Mouse (Mus musculus) thymus, adult 2 months (tissue): ENCODE measurements around the gene Tpst2. TPM values are rescaled to one million over a fixed set of nuclear protein-coding genes. Genes with fewer than 3 reads are reported as not detected.
A peak's percentile ranks its signal among the peaks of the same experiment; 100 is the strongest.

Source experiments
- DNase-seq: peaks from one replicate; pipeline ENCODE4 v3.0.0; 2021
- H3K27ac ChIP-seq: fragments of 200-500 bp; 2 replicates; pipeline ENCODE4 v1.5.1; 2012; ENCODE audit warnings: low read length, control low read depth; ENCODE audit not compliant: control insufficient read depth, insufficient read depth
- H3K27me3 ChIP-seq: fragments of 200-500 bp; 2 replicates; pipeline ENCODE4 v1.6.1; 2012; ENCODE audit warnings: mild to moderate bottlenecking, low read length, moderate library complexity, mixed read lengths; ENCODE audit not compliant: control insufficient read depth, insufficient read depth
- H3K36me3 ChIP-seq: fragments of 200-500 bp; 2 replicates; pipeline ENCODE4 v1.6.1; 2012; ENCODE audit warnings: mild to moderate bottlenecking, low read length, moderate library complexity; ENCODE audit not compliant: control insufficient read depth, insufficient read depth
- H3K4me1 ChIP-seq: fragments of 200-500 bp; replicated peaks from 2 replicates; pipeline ENCODE4 v1.6.1; 2012; ENCODE audit warnings: low read length; ENCODE audit not compliant: control insufficient read depth, insufficient read depth
- H3K4me3 ChIP-seq: fragments of 200-500 bp; 2 replicates; pipeline ENCODE4 v1.5.1; 2012; ENCODE audit warnings: mild to moderate bottlenecking, low read length, control low read depth, moderate library complexity; ENCODE audit not compliant: control insufficient read depth, insufficient read depth
- CTCF ChIP-seq: fragments of 200-500 bp; IDR thresholded peaks from 2 replicates; pipeline ENCODE4 v1.5.1; 2012; ENCODE audit warnings: mild to moderate bottlenecking, control low read depth, low read length, moderate library complexity, borderline replicate concordance; ENCODE audit not compliant: control insufficient read depth, poor library complexity, insufficient read depth; ENCODE audit errors: extremely low read depth
- POLR2A ChIP-seq: fragments of 200-500 bp; IDR thresholded peaks from 2 replicates; pipeline ENCODE4 v1.6.1; 2012; ENCODE audit warnings: mild to moderate bottlenecking, low read length, control low read depth, moderate library complexity; ENCODE audit not compliant: control insufficient read depth, poor library complexity, insufficient read depth; ENCODE audit errors: extremely low read depth
- WGBS: fragments of 180-500 bp; shearing (Covaris S2); methylation state at CpG from one replicate; pipeline ENCODE4 v1.1.7; 2018; 5-methylcytosine and 5-hydroxymethylcytosine counted together
- polyA plus RNA-seq: library from polyadenylated mRNA; depleted of rRNA; stranded (reverse); fragments of >200 nt; gene quantifications from 2 replicates; pipeline ENCODE4 v1.2.3, GENCODE M21; 2012

The Tpst2 gene
- polyA plus RNA-seq, 1 experiment, result 63.5 TPM

- no peak for TF ChIP-seq POLR2A
- TF ChIP-seq CTCF, result no peak
Measured at GRCm38 (mm10) chr5:112295564-112295963, 19.1 kb downstream of the Tpst2 start.

GRCm38 (mm10) chr5:112296404-112297181 lies 20.1 kb downstream of the Tpst2 start:
- TF ChIP-seq POLR2A (no peak), CTCF (no peak)
- Histone ChIP-seq H3K27me3 (no peaks in the 10 kb centered on the region), H3K27ac (peak overlapping the region; percentile 55), H3K36me3 (no peaks in the 10 kb centered on the region), H3K4me1 (peaks cover 67% of the 10 kb centered on the region), H3K4me3 (no peak overlapping the region)
- 32% methylated on average over 6 of the region's 6 CpGs for WGBS
- no peak for DNase-seq

More at GRCm38 (mm10) chr5:112295564-112295963, 19.1 kb downstream of the Tpst2 start:
- H3K4me3 ChIP-seq, result no peak overlapping the region
- WGBS, result 93% methylated on average over 8 of the region's 8 CpGs
- no peak overlapping the region for H3K27ac ChIP-seq
- no peaks in the 10 kb centered on the region for H3K27me3 ChIP-seq
- H3K4me1 ChIP-seq, result peaks cover 60% of the 10 kb centered on the region
- DNase-seq, result no peak
- no peaks in the 10 kb centered on the region for H3K36me3 ChIP-seq

GRCm38 (mm10) chr5:112297257-112297656 lies 20.8 kb downstream of the Tpst2 start:
- no peaks in the 10 kb centered on the region for H3K27me3 ChIP-seq
- no peak for TF ChIP-seq CTCF
- H3K4me1 ChIP-seq, result peaks cover 66% of the 10 kb centered on the region
- 3% methylated on average over 2 of the region's 2 CpGs for WGBS
- no peak overlapping the region for H3K4me3 ChIP-seq
- H3K36me3 ChIP-seq, result no peaks in the 10 kb centered on the region
- DNase-seq, result no peak
- H3K27ac ChIP-seq, result peak overlapping the region; percentile 55

DNA sequence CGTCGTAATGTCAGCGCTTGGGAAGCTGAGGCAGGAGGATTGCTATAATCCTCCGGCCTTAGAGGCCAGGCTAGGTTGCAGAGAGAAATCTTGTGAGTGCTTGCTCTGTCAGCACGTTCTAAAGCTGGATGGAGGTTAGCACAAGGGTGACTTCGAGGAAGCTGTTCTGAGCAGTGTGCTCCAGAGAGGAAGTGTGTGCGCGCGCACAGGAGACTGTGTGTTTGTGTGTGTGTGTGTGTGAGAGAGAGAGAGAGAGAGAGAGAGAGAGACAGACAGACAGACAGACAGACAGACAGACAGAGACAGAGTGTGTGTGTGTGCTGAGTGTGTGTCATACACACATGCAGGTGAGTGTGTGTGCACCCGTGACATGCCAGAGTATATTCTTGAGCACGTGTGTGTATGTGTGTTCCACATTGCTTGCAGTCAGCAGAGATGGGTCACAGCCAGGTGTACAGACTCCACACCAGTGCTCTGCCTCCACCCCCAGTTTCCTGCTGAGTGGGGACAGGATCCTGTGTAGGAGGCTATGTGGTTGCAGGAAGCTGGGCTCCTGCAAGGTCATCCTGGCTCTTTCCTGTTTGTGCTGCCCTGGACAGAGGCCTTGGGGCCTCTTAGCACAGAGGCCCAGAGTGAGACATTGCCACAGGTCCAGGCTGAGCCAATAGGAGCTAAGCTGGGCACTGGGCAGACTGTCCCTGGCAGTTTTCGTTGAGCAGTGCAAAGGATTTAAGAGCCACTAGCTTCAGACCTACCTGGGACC lies 21.9 kb downstream of the Tpst2 start:
- Histone ChIP-seq H3K27ac (peak overlapping the region; percentile 41), H3K36me3 (no peaks in the 10 kb centered on the region)

DNA sequence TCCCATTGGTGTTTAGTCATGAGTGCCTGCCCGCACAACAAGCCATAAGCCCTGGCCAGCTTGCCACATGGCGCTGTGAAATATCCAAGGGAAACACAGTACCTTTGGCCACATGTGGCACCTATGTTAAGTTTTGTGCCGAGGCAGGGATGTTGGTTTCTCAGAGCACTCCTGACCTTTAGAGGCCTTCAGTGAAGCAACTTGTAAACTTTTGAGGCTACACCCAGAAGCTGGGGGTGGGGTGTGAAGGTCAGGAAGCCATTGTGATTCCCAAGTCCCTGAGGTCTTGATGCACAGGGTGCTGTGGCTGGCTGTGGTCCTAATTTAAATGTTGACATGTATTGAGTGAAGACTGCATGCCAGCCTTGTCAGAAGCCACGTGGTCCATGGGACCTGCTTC lies 22.9 kb downstream of the Tpst2 start:
- TF ChIP-seq POLR2A (no peak), CTCF (no peak)
- Histone ChIP-seq H3K27ac (no peak overlapping the region), H3K4me1 (peaks cover 69% of the 10 kb centered on the region), H3K4me3 (no peak overlapping the region), H3K36me3 (no peaks in the 10 kb centered on the region), H3K27me3 (no peaks in the 10 kb centered on the region)
- DNase-seq, result no peak
- 84% methylated on average over 4 of the region's 4 CpGs for WGBS

More for the DNA sequence above, 21.9 kb downstream of the Tpst2 start:
- Histone ChIP-seq H3K4me3 (no peak overlapping the region), H3K27me3 (no peaks in the 10 kb centered on the region), H3K4me1 (peaks cover 69% of the 10 kb centered on the region)
- WGBS, result 28% methylated on average over 12 of the region's 12 CpGs
- peak; percentile 60 for DNase-seq
- TF ChIP-seq CTCF (no peak), POLR2A (no peak)

DNA sequence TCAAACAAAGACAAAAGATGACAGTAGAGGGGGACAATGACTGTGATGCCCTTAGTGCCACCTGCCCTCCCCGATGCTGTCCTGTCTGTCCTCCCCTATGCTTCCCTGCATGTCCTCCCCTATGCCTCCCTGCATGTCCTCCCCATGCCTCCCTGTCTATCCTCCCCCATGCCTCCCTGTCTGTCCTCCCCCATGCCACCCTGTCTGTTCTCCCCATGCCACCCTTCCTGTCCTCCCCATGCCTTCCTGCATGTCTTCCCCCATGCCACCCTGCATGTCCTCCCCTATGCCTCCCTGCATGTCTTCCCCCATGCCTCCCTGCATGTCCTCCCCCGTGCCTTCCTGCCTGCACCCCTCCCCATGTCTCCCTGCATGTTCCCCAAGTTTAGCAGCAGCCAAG lies 23.6 kb downstream of the Tpst2 start:
- 80% methylated on average over 2 of the region's 2 CpGs for WGBS
- no peak overlapping the region for H3K27ac ChIP-seq
- no peaks in the 10 kb centered on the region for H3K36me3 ChIP-seq
- no peaks in the 10 kb centered on the region for H3K27me3 ChIP-seq
- no peak overlapping the region for H3K4me3 ChIP-seq
- DNase-seq, result no peak
- H3K4me1 ChIP-seq, result peaks cover 69% of the 10 kb centered on the region
- TF ChIP-seq CTCF, result no peak
- no peak for TF ChIP-seq POLR2A
